Mouse (Mus musculus) CH12.LX (cell line): ENCODE data around the gene Tmprss11e. TPM values are rescaled to one million over a fixed set of nuclear protein-coding genes. Genes with fewer than 3 reads are reported as not detected.

ENCODE experiments used
- DNase-seq: peaks from one replicate; pipeline ENCODE4 v3.0.0-alpha.2; 2013; ENCODE audit errors: extremely low read depth
- H3K27ac ChIP-seq: 2 replicates; pipeline ENCODE4 v1.5.1; 2012; ENCODE audit warnings: low read depth, mild to moderate bottlenecking, control low read depth, moderate library complexity; ENCODE audit not compliant: insufficient read depth
- H3K27me3 ChIP-seq: replicated peaks from 2 replicates; pipeline ENCODE3; 2012; ENCODE audit warnings: inconsistent platforms
- H3K36me3 ChIP-seq, 2 experiments: replicated peaks in 1 of 2; 2 replicates each; pipeline versions ENCODE3 to v1.6.1; 2012; ENCODE audit warnings: inconsistent platforms in 1 of 2, low read length in 1 of 2, mild to moderate bottlenecking in 1 of 2, mixed read lengths in 1 of 2, moderate library complexity in 1 of 2; ENCODE audit not compliant: control insufficient read depth in 1 of 2, insufficient read depth in 1 of 2
- H3K4me1 ChIP-seq, 2 experiments: 2 replicates each; pipeline ENCODE4 v1.6.1; 2012; ENCODE audit warnings: inconsistent platforms in 1 of 2, moderate library complexity in 1 of 2; ENCODE audit not compliant: insufficient read depth in 2 of 2, control insufficient read depth in 1 of 2
- H3K4me2 ChIP-seq: 2 replicates; pipeline ENCODE4 v1.6.1; 2012; ENCODE audit warnings: low read depth, mild to moderate bottlenecking, control low read depth; ENCODE audit not compliant: poor library complexity, insufficient read depth, severe bottlenecking
- H3K4me3 ChIP-seq, 3 experiments: fragments of 150-350 bp in 1 of 3; sonication (generic) in 1 of 3; replicated peaks in 1 of 3; 2 replicates each; pipeline versions ENCODE3 to v1.5.1; 2011 to 2012; ENCODE audit warnings: low read depth in 2 of 3, low read length in 2 of 3, mild to moderate bottlenecking in 2 of 3, moderate library complexity in 2 of 3, control low read depth in 1 of 3, improper control_type of control experiment in 1 of 3, inconsistent platforms in 1 of 3, mixed read lengths in 1 of 3; ENCODE audit not compliant: poor library complexity in 1 of 3
- H3K79me2 ChIP-seq: replicated peaks from 2 replicates; pipeline ENCODE4 v1.6.1; 2012; ENCODE audit warnings: mild to moderate bottlenecking, moderate library complexity; ENCODE audit not compliant: control insufficient read depth, poor library complexity, insufficient read depth, severe bottlenecking; ENCODE audit errors: extremely low read depth
- H3K9ac ChIP-seq: 2 replicates; pipeline ENCODE4 v1.6.1; 2012; ENCODE audit warnings: low read depth, mild to moderate bottlenecking, control low read depth, moderate library complexity; ENCODE audit not compliant: insufficient read depth
- H3K9me3 ChIP-seq: replicated peaks from 2 replicates; pipeline ENCODE3; 2012; ENCODE audit warnings: low read length, inconsistent platforms, mixed read lengths
- BHLHE40 ChIP-seq: IDR thresholded peaks from 2 replicates; pipeline ENCODE4 v1.6.1; 2011; ENCODE audit warnings: mild to moderate bottlenecking, low read depth, low read length, improper control_type of control experiment
- CHD1 ChIP-seq: IDR thresholded peaks from 2 replicates; pipeline ENCODE4 v1.6.1; 2012; ENCODE audit warnings: low read depth, low read length, improper control_type of control experiment, inconsistent platforms
- EP300 ChIP-seq: IDR thresholded peaks from 2 replicates; pipeline ENCODE4 v1.6.1; 2011; ENCODE audit warnings: low read length, improper control_type of control experiment
- HCFC1 ChIP-seq: IDR thresholded peaks from 2 replicates; pipeline ENCODE4 v1.6.1; 2012; ENCODE audit warnings: low read depth, mild to moderate bottlenecking, inconsistent platforms, low read length, improper control_type of control experiment
- IRF4 ChIP-seq: IDR thresholded peaks from 2 replicates; pipeline ENCODE4 v1.6.1; 2014; ENCODE audit warnings: low read depth, mild to moderate bottlenecking, inconsistent platforms, low read length, improper control_type of control experiment
- JUN ChIP-seq: IDR thresholded peaks from 2 replicates; pipeline ENCODE4 v1.6.1; 2011; ENCODE audit warnings: low read depth, mild to moderate bottlenecking, low read length, improper control_type of control experiment, moderate library complexity; ENCODE audit not compliant: insufficient read depth
- KAT2A ChIP-seq: IDR thresholded peaks from 2 replicates; pipeline ENCODE4 v1.6.1; 2012; ENCODE audit warnings: low read length, improper control_type of control experiment, inconsistent platforms; ENCODE audit not compliant: insufficient replicate concordance
- MAX ChIP-seq: IDR thresholded peaks from 2 replicates; pipeline ENCODE4 v1.6.1; 2011; ENCODE audit warnings: low read length, improper control_type of control experiment
- POLR2AphosphoS2 ChIP-seq: IDR thresholded peaks from 2 replicates; pipeline ENCODE4 v1.6.1; 2011; ENCODE audit warnings: low read depth, low read length, improper control_type of control experiment
- RCOR1 ChIP-seq: conservative IDR thresholded peaks from 2 replicates; pipeline ENCODE4 v1.6.1; 2012; ENCODE audit warnings: low read depth, mild to moderate bottlenecking, inconsistent platforms, low read length, improper control_type of control experiment
- TCF12 ChIP-seq: IDR thresholded peaks from 2 replicates; pipeline ENCODE4 v1.6.1; 2014; ENCODE audit warnings: low read depth, mild to moderate bottlenecking, inconsistent platforms, low read length, improper control_type of control experiment
- UBTF ChIP-seq: IDR thresholded peaks from 2 replicates; pipeline ENCODE4 v1.6.1; 2012; ENCODE audit warnings: low read depth, mild to moderate bottlenecking, inconsistent platforms, low read length, improper control_type of control experiment, moderate library complexity
- USF2 ChIP-seq: conservative IDR thresholded peaks from 2 replicates; pipeline ENCODE4 v1.6.1; 2011; ENCODE audit warnings: low read depth, low read length, improper control_type of control experiment
- ZC3H11A ChIP-seq: IDR thresholded peaks from 2 replicates; pipeline ENCODE4 v1.6.1; 2012; ENCODE audit warnings: low read depth, mild to moderate bottlenecking, inconsistent platforms, low read length, improper control_type of control experiment
- ZKSCAN1 ChIP-seq: IDR thresholded peaks from 2 replicates; pipeline ENCODE4 v1.6.1; 2012; ENCODE audit warnings: low read depth, inconsistent platforms, low read length, improper control_type of control experiment, borderline replicate concordance
- dilution Hi-C: fragments of 300-500 bp; cut with MboI; formaldehyde crosslinking; loops from 2 replicates; pipeline ENCODE4 v1.14.3; 2020; ENCODE audit warnings: low sequenced_read_pairs; ENCODE audit not compliant: extremely low pct_unique_long_range_greater_than_20kb, extremely low pct_ligation_motif_present
- in situ Hi-C: fragments of 300-500 bp; cut with MboI; formaldehyde crosslinking; loops from 3 replicates; pipeline ENCODE4 v1.14.3; 2019; ENCODE audit warnings: low sequenced_read_pairs, low pct_ligation_motif_present, low pct_unique_long_range_greater_than_20kb, mixed read lengths
- polyA plus RNA-seq: library from polyadenylated mRNA; unstranded; fragments of >175 nt; gene quantifications from 2 replicates; pipeline ENCODE4 v1.2.1, GENCODE M21; 2012; ENCODE audit warnings: low read depth; ENCODE audit not compliant: insufficient read length
- total RNA-seq, 2 experiments: library from RNA; depleted of rRNA; stranded (reverse); fragments of 300-350 nt in 1 of 2; fragments of >200 nt in 1 of 2; gene quantifications; 2 replicates each; pipeline ENCODE4 v1.2.3; 2012 to 2014

Tmprss11e gene
- total and polyA plus RNA-seq, 3 experiments = not detected

GRCm38 (mm10) chr5:86725021-86725420, 20.6 kb downstream of the Tmprss11e start:
- no peaks in the 10 kb centered on the region; a peak in 1 of 4 replicates for H3K4me1 ChIP-seq
- H3K9ac ChIP-seq = no peak overlapping the region
- no peak overlapping the region for H3K27ac ChIP-seq
- no peak overlapping the region for H3K4me3 ChIP-seq
- no peak for TF ChIP-seq KAT2A
- DNase-seq = no peak
- no peaks in the 10 kb centered on the region for H3K27me3 ChIP-seq
- dilution Hi-C loops (no loop called here), in situ Hi-C loops (no loop called here)
- H3K79me2 ChIP-seq = no peaks in the 10 kb centered on the region
- H3K9me3 ChIP-seq = no peaks in the 10 kb centered on the region
- H3K36me3 ChIP-seq = no peaks in the 10 kb centered on the region
- no peak overlapping the region for H3K4me2 ChIP-seq

GRCm38 (mm10) chr5:86722820-86723460, 22.7 kb downstream of the Tmprss11e start:
- no peak overlapping the region for H3K4me3 ChIP-seq
- H3K79me2 ChIP-seq = no peaks in the 10 kb centered on the region
- DNase-seq = no peak
- TF ChIP-seq TCF12 (no peak), EP300 (no peak), UBTF (no peak), POLR2AphosphoS2 (no peak), IRF4 (no peak), CHD1 (no peak), BHLHE40 (no peak), MAX (no peak), JUN (no peak), ZKSCAN1 (no peak), ZC3H11A (no peak), RCOR1 (no peak), HCFC1 (no peak), USF2 (no peak)
- TF ChIP-seq, all 38 proteins: peak for 0
- dilution Hi-C loops = no loop called here
- H3K27ac ChIP-seq = no peak overlapping the region
- no peaks in the 10 kb centered on the region; a peak in 1 of 4 replicates for H3K4me1 ChIP-seq
- in situ Hi-C loops = no loop called here
- H3K4me2 ChIP-seq = no peak overlapping the region
- H3K27me3 ChIP-seq = no peaks in the 10 kb centered on the region
- H3K36me3 ChIP-seq = no peaks in the 10 kb centered on the region
- H3K9me3 ChIP-seq = no peaks in the 10 kb centered on the region
- H3K9ac ChIP-seq = no peak overlapping the region
